Mouse (Mus musculus): Measurements from ENCODE around the gene Upk3bl. TPM values are rescaled to one million over a fixed set of nuclear protein-coding genes. Genes with fewer than 3 reads are reported as not detected.
"Not testable (repeated sequence)": the region's sequence is repeated elsewhere in the genome, so short reads cannot be mapped to it uniquely, and the experiment has no call there.

Upk3bl gene
- polyA plus RNA-seq, 1 experiment: not detected

DNA sequence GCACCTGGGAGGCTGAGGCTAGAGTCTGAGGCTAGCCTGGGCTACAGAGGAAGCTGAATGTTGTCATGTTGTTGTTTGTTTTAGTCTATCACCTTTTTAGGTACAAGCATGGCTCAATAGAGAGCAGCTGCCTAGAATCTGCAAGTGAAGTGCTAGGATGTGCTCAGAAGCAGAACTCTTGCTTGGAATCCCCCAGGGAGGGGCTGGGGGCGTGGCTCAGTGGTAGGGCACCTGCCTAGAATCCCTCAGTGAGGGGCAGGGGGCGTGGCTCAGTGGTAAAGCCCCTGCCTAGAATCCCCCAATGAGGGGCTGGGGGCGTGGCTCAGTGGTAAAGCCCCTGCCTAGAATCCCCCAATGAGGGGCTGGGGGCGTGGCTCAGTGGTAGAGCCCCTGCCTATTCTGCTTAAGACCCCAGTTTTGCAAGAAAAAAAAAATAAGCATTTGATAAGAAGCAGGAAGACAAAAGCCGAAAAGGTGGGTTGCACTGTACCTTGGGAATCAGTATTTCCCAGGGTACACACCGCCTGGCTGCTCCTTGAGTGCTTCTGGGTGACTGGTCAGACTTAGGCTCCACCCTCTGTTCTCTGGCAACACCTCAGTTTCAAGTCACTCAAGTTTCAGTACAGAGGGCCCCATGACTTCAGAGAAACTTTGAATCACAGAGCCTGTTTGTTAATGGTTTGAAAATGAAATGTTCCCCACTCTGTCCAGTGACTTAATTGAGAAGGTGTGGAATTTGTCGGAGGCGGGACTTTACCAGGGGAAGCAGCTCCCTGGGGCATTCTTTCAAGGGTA is 1.2 kb upstream of the Upk3bl start:
- no peaks in the 10 kb centered on the region for H3K27me3 ChIP-seq (ENCODE audit: control insufficient read depth, insufficient read depth, low read length)
- H3K27ac ChIP-seq (ENCODE audit: insufficient read depth, low read length): no peak overlapping the region
- H3K4me3 ChIP-seq (ENCODE audit: extremely low read depth, insufficient read depth, insufficient read length): no peak overlapping the region
- no peak for DNase-seq (ENCODE audit: low read depth in 1 of 2, low spot score in 2 of 2)
- H3K36me3 ChIP-seq (ENCODE audit: control insufficient read depth, insufficient read depth, low read length): no peaks in the 10 kb centered on the region
- peaks cover 2% of the 10 kb centered on the region; the same call in 1 of the 2 replicates for H3K4me1 ChIP-seq (ENCODE audit: control insufficient read depth, insufficient read depth, insufficient read length)
- TF ChIP-seq POLR2A (IDR thresholded peaks at IDR 0.05; ENCODE audit: low read depth, low read length) (no peak), CTCF (IDR thresholded peaks at IDR 0.05; ENCODE audit: extremely low read depth, insufficient read depth, insufficient read length, insufficient replicate concordance) (no peak)
- 83% methylated on average over 8 of the region's 8 CpGs for whole genome bisulfite sequencing

DNA sequence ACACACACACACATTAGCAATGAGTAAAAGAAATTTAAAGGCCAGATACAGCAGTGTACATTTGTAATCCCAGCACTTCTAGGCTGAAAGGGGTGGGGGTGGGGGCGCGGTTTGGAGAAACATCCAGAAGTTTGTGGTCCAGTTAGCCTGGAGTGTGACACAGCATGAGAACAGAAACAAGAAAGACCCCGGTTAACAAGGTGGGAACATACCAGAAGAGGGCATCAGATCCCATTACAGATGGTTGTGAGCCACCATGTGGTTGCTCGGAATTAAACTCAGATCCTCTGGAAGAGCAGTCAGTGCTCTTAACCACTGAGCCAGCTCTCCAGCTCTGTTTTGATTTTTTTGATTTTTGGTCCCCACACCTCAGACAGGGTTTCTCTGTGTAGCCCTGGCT is 1.8 kb downstream of the Upk3bl start:
- Histone ChIP-seq H3K4me3 (ENCODE audit: extremely low read depth, insufficient read depth, insufficient read length) (no peak overlapping the region), H3K4me1 (ENCODE audit: control insufficient read depth, insufficient read depth, insufficient read length) (peaks cover 2% of the 10 kb centered on the region; the same call in 1 of the 2 replicates), H3K36me3 (ENCODE audit: control insufficient read depth, insufficient read depth, low read length) (no peaks in the 10 kb centered on the region), H3K27ac (ENCODE audit: insufficient read depth, low read length) (no peak overlapping the region), H3K27me3 (ENCODE audit: control insufficient read depth, insufficient read depth, low read length) (no peaks in the 10 kb centered on the region)
- TF ChIP-seq CTCF (IDR thresholded peaks at IDR 0.05; ENCODE audit: extremely low read depth, insufficient read depth, insufficient read length, insufficient replicate concordance) (no peak), POLR2A (IDR thresholded peaks at IDR 0.05; ENCODE audit: low read depth, low read length) (no peak)
- no peak for DNase-seq (ENCODE audit: low read depth in 1 of 2, low spot score in 2 of 2)
- WGBS: 62% methylated on average over 4 of the region's 4 CpGs

DNA sequence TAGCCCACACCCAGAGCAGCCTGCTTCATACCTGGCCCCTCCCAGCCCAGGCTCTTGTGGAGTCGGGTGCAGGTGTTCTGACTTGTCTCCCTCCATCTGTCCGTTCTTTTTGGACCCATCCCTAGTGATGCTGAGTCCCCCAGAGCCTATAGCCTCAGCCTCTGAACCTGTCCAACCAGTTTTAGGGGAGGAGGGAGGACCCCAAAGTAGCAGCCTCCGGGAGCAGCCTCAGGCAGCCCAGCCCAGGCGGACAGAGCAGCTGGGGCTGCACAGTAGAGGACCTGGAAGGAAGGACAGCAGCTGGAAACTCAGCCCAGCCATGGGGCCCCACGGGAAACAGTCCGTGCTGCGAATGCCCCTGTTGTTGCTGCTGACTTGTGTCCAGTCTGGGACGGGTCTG is 2.8 kb downstream of the Upk3bl start:
- WGBS: 53% methylated on average over 8 of the region's 8 CpGs
- DNase-seq (ENCODE audit: low read depth in 1 of 2, low spot score in 2 of 2): no peak
- TF ChIP-seq POLR2A (IDR thresholded peaks at IDR 0.05; ENCODE audit: low read depth, low read length) (no peak), CTCF (IDR thresholded peaks at IDR 0.05; ENCODE audit: extremely low read depth, insufficient read depth, insufficient read length, insufficient replicate concordance) (no peak)
- Histone ChIP-seq H3K36me3 (ENCODE audit: control insufficient read depth, insufficient read depth, low read length) (no peaks in the 10 kb centered on the region), H3K4me3 (ENCODE audit: extremely low read depth, insufficient read depth, insufficient read length) (no peak overlapping the region), H3K27ac (ENCODE audit: insufficient read depth, low read length) (no peak overlapping the region), H3K27me3 (ENCODE audit: control insufficient read depth, insufficient read depth, low read length) (no peaks in the 10 kb centered on the region), H3K4me1 (ENCODE audit: control insufficient read depth, insufficient read depth, insufficient read length) (peaks cover 2% of the 10 kb centered on the region; the same call in 1 of the 2 replicates)

DNA sequence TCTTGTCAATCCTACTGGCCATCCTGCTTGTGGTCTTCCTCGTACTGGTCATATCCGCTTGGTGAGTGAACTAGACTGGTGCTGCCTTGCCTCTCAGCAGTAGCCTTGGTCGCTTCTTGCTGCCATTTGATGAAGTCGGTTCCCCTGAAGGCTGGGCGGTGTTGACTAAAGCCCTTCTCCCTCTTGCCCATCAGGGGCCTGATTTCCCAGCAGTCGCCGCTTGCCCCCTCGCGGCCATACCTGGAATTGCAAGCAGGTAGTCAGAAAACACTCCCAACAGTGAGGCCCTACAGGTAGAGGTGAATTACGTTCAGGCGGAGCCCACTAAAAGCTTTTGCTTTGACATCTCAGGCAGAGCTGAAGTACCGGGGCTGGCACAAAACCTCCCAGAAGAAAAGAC is 7.3 kb downstream of the Upk3bl start:
- no peaks in the 10 kb centered on the region for H3K4me1 ChIP-seq (ENCODE audit: control insufficient read depth, insufficient read depth, insufficient read length)
- H3K36me3 ChIP-seq (ENCODE audit: control insufficient read depth, insufficient read depth, low read length): no peaks in the 10 kb centered on the region
- no peak overlapping the region for H3K4me3 ChIP-seq (ENCODE audit: extremely low read depth, insufficient read depth, insufficient read length)
- peak; percentile 92 for TF ChIP-seq CTCF (IDR thresholded peaks at IDR 0.05; ENCODE audit: extremely low read depth, insufficient read depth, insufficient read length, insufficient replicate concordance)
- no peak for TF ChIP-seq POLR2A (IDR thresholded peaks at IDR 0.05; ENCODE audit: low read depth, low read length)
- no peak overlapping the region for H3K27ac ChIP-seq (ENCODE audit: insufficient read depth, low read length)
- WGBS: 20% methylated on average over 12 of the region's 12 CpGs
- no peaks in the 10 kb centered on the region for H3K27me3 ChIP-seq (ENCODE audit: control insufficient read depth, insufficient read depth, low read length)
- DNase-seq (ENCODE audit: low read depth in 1 of 2, low spot score in 2 of 2): peak in 1 of 2 experiments; percentile 71

DNA sequence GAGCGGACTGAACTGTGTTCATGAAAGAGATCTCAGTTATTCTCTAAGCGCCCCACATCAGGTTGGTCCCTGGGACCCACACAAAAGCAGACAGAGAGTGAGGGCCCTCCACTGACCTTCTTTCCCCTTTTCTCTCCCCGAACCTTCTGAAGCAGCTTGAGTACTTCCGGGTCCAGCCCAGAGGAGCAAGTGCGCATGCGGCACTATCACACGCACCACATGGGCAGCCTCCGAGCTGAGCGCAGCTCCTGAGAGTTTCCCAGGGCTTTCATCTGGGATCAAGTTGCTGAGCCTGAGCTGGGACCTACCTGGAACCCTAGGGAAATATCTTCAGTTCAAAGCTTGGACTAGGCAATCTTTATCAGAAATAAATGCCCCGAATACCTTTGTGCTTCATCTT is 9.6 kb downstream of the Upk3bl start:
- TF ChIP-seq CTCF (IDR thresholded peaks at IDR 0.05; ENCODE audit: extremely low read depth, insufficient read depth, insufficient read length, insufficient replicate concordance): no peak
- no peak for TF ChIP-seq POLR2A (IDR thresholded peaks at IDR 0.05; ENCODE audit: low read depth, low read length)
- 88% methylated on average over 10 of the region's 10 CpGs for WGBS
- Histone ChIP-seq H3K27me3 (ENCODE audit: control insufficient read depth, insufficient read depth, low read length) (no peaks in the 10 kb centered on the region), H3K4me1 (ENCODE audit: control insufficient read depth, insufficient read depth, insufficient read length) (no peaks in the 10 kb centered on the region), H3K4me3 (ENCODE audit: extremely low read depth, insufficient read depth, insufficient read length) (no peak overlapping the region), H3K36me3 (ENCODE audit: control insufficient read depth, insufficient read depth, low read length) (no peaks in the 10 kb centered on the region), H3K27ac (ENCODE audit: insufficient read depth, low read length) (no peak overlapping the region)
- DNase-seq (ENCODE audit: low read depth in 1 of 2, low spot score in 2 of 2): no peak

DNA sequence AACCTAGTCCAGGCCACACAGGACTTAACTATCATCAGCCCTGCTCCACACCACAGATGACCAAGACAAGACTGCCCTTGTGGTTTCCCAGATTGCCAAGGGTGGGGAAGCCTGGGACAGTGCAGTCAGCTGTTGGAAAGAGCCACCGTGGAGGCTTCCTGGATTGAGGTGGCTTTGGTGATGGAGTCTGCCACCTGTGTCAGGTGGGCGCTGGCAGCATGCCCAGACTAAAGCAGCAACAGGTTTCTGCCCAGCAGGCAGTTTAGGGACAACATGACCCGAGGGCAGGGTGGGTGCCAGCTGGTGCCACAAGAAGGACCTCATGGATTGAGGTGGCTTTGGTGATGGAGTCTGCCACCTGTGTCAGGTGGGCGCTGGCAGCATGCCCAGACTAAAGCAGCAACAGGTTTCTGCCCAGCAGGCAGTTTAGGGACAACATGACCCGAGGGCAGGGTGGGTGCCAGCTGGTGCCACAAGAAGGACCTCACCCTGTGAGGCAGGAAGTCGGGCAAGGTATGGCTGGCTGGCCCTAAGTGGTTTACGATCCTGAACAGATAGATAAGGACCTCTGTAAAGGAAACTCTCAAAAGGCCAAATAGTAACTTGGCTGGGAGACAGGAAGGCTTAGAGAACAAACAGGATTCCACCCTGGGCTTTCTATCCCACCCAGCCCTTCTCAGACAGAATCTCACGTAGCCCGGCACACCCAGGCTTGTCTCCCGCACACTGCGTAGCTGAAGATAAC is 12.3 kb downstream of the Upk3bl start:
- H3K4me3 ChIP-seq (ENCODE audit: extremely low read depth, insufficient read depth, insufficient read length); H3K27ac ChIP-seq (ENCODE audit: insufficient read depth, low read length); H3K36me3 ChIP-seq (ENCODE audit: control insufficient read depth, insufficient read depth, low read length); H3K27me3 ChIP-seq (ENCODE audit: control insufficient read depth, insufficient read depth, low read length); DNase-seq (ENCODE audit: low read depth in 1 of 2, low spot score in 2 of 2); H3K4me1 ChIP-seq (ENCODE audit: control insufficient read depth, insufficient read depth, insufficient read length): not testable (repeated sequence)
- 48% methylated on average over 11 of the region's 11 CpGs for WGBS

DNA sequence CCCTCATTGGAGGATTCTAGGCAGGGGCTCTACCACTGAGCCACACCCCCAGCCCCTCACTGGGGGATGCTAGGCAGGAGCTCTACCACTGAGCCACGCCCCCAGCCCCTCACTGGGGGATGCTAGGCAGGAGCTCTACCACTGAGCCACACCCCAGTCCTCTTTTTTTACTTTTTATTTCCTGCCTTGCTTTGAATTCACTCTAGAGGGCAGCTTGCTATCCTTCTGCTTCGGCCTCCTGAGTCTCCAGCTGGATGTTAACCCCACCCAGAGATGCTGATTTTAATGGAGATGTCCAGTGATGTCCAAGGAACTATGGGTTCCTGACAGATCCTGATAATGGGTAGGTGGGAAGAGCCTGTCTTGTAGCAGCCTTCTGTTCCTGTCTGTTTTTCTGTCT is 15.1 kb downstream of the Upk3bl start:
- Histone ChIP-seq H3K27me3 (ENCODE audit: control insufficient read depth, insufficient read depth, low read length) (no peaks in the 10 kb centered on the region), H3K4me3 (ENCODE audit: extremely low read depth, insufficient read depth, insufficient read length) (no peak overlapping the region), H3K27ac (ENCODE audit: insufficient read depth, low read length) (no peak overlapping the region), H3K36me3 (ENCODE audit: control insufficient read depth, insufficient read depth, low read length) (no peaks in the 10 kb centered on the region), H3K4me1 (ENCODE audit: control insufficient read depth, insufficient read depth, insufficient read length) (no peaks in the 10 kb centered on the region)
- no peak for TF ChIP-seq POLR2A (IDR thresholded peaks at IDR 0.05; ENCODE audit: low read depth, low read length)
- no peak for TF ChIP-seq CTCF (IDR thresholded peaks at IDR 0.05; ENCODE audit: extremely low read depth, insufficient read depth, insufficient read length, insufficient replicate concordance)
- no peak for DNase-seq (ENCODE audit: low read depth in 1 of 2, low spot score in 2 of 2)
- 75% methylated on average over 2 of the region's 2 CpGs for WGBS

All from spleen, adult 2 months (tissue).